Mouse (Mus musculus): Measurements from ENCODE around the gene Cemip.
A peak's percentile ranks its signal among the peaks of the same experiment; 100 is the strongest.

- TF ChIP-seq POLR2A (IDR thresholded peaks at IDR 0.05; ENCODE audit: control insufficient read depth, extremely low read depth, insufficient read depth, low read length, poor library complexity): no peak
- TF ChIP-seq CTCF (IDR thresholded peaks at IDR 0.05; ENCODE audit: borderline replicate concordance, control insufficient read depth, extremely low read depth, insufficient read depth, low read length, poor library complexity): peak; percentile 70; the same call in 1 of the 2 replicates
Observed at GRCm38 (mm10) chr7:84086039-84086829, at the start of gene Cemip.

Measured in thymus, adult 2 months (tissue).